Mouse (Mus musculus): ENCODE results near the gene Utp20.

GRCm38 (mm10) chr10:88765431-88766142 lies 61.0 kb downstream of the Utp20 start:
- TF ChIP-seq CTCF (IDR thresholded peaks at IDR 0.05): no peak
- no peak for TF ChIP-seq EP300 (IDR thresholded peaks at IDR 0.05)

Data from lung, postnatal 0 days (tissue).